Mouse (Mus musculus) left cerebral cortex, postnatal 25 days (tissue): ENCODE data around the gene Obp2a. TPM values are rescaled to one million over a fixed set of nuclear protein-coding genes. Genes with fewer than 3 reads are reported as not detected.
"Not testable (repeated sequence)": the region's sequence is repeated elsewhere in the genome, so short reads cannot be mapped to it uniquely, and the experiment has no call there.

ENCODE experiments used
- DNase-seq, 2 experiments: peaks; one replicate each; pipeline ENCODE4 v3.0.0; 2022; ENCODE audit warnings: low spot score in 2 of 2, mixed read lengths in 1 of 2
- intact Hi-C: fragments of 180-260 bp; cut with DNase I; formaldehyde crosslinking; loops from one replicate; pipeline ENCODE4 v1.15.1; 2025
- total RNA-seq, 2 experiments: library from RNA; stranded (reverse); gene quantifications; 2 replicates each; pipeline ENCODE4 v1.2.3; 2021

The Obp2a gene
- total RNA-seq, 2 experiments from 2014 or later, result not detected

DNA sequence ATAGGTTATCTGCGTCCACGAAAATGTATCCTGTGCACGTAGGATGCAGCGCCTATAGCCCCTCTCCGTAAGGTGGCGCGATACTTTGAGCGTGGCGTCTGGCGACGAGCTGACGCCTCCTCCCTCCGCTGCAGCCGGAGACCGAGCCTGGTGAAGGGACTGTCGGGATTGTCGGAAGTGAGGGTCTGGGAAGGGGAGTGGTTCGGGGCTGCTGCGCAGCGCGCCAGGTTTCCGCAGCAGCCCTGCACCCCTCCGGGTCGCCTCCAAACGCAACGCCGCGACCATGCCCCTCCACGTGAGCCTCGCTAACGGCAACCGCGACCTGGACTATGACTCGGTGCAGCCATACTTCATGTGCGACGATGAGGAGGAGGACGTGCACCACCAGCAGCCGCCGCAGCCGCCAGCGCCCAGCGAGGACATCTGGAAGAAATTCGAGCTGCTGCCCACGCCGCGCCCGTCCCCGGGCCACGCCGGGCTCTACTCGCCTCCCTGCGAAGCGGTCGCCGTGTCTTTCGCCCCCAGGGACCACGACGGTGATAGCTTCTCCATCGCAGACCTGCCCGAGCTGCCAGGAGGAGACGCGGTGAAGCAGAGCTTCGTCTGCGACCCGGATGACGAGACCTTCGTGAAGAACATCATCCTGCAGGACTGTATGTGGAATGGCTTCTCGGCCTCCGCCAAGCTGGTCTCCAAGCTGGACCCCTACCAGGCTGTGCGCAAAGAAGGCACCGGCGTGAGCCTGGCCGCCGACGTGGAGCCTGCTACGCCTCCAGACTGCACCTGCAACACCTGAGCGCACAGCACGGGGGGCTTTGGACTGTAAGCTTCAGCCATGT, 7.0 kb downstream of the Obp2a start, which contains the start of gene Bmyc:
Gene Bmyc (plus strand): TSS at position 97 of the 839 bp plus-strand sequence.
- peak; percentile 88 to 95 for DNase-seq
- intact Hi-C loops, result loop anchor here (5.0 kb wide), 1 partner anchor 275 kb away; the partner anchor contains the start of gene Camsap1

DNA sequence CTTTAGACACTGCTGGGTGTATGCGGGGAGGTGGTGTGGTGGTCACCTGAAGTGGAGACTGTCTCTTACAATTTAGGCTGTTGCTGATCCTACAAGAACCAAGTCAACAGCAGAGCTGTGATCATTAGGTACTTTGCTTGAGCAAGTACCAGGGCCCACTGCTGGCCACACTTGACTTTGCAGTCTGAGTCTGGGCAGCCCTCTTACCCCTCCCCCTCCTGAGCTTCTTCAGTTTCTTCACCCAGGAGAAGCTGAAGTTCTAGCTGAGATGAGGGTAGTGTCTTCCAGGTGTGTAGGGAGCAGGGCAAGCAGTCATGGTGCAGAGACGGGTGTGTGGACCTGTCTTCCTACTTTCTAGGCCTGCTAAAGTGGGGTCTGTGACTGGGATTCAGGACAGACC, 8.3 kb downstream of the Obp2a start:
- intact Hi-C loops, result loop anchor here (5.0 kb wide), 1 partner anchor 274 kb away; the partner anchor contains the start of gene Camsap1
- DNase-seq, result peak; percentile 22 to 57

DNA sequence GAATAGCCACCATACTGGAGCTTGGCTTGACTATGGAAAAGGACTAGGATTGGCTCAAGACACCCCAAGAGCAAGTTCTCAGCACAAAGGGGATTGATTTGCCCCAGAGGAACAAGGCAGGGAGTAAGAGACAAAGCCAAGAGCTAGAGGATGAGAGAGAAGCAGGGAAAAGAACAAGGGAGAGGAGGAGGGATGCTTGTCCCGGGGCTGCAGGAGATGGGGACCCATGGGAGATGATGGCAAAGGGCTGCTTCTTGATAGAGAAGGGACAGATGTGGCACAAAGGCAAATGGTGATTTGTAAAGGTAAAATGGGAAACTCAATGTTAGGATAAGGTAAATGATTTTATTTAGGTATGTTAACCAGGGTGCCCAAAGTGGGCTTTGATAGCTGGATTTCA, 9.2 kb downstream of the Obp2a start:
- intact Hi-C loops, result loop anchor here (5.0 kb wide), 1 partner anchor 273 kb away; the partner anchor contains the start of gene Camsap1
- DNase-seq, result not testable (repeated sequence)

DNA sequence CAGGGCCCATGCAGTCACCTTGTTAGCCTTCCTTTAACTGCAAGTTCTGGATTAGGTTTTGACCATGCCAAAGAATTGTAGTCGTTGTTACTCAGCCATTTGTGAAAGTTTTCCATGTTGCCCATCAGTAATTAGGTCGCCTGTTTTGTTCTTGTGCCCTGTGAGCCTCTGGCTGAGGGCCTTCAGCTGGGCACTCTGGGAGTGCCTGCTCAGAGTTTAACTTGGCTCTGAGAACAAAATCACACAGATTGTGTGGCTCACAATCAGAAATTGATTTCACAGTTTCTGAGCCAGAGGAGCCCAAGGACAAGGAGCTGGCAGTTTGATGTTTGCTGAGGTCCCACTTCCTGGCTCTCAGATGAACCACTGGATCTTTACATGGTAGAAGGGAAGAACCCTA, 9.9 kb downstream of the Obp2a start:
- not testable (repeated sequence) for DNase-seq
- intact Hi-C loops, result loop anchor here (5.0 kb wide), 1 partner anchor 273 kb away; the partner anchor contains the start of gene Camsap1

DNA sequence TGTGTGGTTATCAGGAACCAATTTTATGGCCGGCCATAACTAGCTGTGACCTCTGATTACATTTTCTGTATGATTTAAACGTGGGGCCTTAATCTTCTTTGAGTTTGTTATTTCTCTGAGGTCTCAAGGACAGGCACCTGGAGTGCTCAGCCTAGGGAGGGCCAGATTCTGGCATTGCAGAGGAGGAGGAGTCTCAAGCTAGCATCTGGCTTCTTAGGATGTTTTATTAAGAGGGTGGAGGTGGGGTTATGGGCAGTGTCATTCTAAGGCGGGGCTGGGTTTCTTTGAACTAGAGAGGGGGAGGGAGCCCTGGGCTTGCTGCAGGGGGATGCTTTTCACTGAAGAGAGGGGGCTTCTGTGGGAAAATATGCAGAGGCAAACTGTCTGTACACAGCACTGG, 11.8 kb downstream of the Obp2a start:
- DNase-seq, intact Hi-C loops: not testable (repeated sequence)

DNA sequence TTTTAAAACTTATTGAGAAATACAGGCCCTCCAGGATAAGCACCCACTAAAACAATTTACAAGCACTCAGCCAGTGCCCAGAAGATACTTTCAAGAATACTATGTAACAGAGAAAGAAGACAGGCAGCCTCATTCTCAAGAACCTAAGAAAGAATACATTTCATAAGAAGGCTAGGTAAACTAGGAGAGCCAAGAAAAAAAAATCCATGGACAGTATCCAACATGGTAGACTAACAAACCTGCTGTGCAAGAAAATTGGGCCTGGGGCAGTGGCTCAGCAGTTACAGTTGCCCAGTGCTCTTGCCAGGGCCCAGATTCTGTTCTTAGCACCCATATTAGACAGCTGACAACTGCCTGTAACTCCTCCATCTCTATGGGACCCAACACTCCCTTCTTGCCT, 17.4 kb downstream of the Obp2a start:
- DNase-seq, result no peak
- intact Hi-C loops, result loop anchor here (1.0 kb wide), 1 partner anchor 12 kb away; no protein-coding TSS in a partner anchor

DNA sequence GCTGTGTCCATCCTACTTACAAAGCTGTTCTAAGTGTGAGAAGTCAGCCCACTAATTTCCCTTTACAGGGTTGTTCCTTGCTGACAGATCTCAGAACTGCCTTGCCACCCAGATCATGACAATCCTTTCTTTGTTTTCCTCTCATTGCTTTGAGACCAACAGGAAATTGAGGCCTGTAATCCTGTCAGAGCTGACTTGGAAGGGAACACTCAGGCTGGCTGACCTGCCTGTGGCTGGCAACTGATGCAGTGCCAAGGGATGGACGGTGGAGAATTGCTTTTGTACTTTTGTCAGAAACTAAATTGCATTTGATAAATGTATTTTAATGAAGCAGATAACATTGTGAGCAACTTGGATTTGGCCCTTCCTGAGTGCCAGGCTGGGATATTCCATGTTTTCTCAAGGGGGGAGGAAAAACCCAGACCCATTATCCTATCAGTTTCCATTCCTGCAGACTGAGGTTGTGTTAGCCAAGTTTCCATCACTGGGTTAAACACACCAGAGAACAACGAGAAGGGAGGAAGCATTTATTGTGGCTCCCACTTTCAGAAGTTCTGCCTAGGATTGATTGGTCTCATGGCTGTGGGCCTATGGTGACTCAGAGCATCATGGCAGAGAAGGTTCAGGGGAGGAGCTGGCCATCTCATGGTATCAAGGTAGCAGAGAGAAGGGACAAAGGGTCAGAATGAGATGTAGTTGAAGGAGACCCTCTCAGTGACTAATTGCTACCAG, 33.5 kb downstream of the Obp2a start:
- DNase-seq, result no peak
- intact Hi-C loops, result no loop called here

DNA sequence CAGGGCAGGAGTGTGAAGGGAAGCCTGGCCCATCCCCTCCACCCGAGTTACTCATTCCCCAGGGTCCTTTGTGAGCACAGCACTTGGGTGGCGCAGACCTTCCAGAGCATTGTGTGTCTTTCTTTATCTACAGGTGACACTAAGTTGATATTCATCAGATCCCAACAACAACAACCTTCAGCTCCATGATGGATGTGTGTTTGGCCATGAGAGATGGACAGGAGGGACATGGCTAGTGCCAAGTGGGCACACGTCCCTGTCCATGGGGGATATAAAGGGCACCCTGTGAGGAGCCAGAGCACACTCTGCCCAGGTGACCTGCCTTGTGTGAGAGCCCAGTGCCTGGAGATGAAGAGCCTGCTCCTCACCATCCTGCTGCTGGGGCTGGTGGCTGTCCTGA, 36.9 kb downstream of the Obp2a start, which contains the start of gene Obp2b:
Gene Obp2b (plus strand): TSS at position 301 of the 400 bp plus-strand sequence.
- intact Hi-C loops, DNase-seq: not testable (repeated sequence)

DNA sequence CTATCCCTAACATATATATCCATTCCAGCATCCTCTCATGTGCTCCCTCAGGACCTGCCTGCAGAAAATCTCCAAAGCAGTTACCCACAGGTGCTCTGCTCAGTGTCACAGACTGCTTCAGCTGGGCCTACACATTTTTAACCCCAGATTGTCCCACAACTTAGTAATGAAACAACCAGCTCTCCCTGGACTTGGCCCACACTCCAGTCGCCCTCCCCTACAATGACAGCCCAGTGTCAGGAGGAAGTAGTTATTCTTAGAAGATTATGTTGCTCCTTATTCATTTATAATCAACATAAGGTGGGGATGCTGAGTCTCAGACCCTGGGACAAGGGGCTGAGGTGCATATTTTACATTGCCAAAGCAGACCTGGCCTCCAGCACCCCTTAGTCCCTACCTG, 41.8 kb downstream of the Obp2a start:
- no peak for DNase-seq
- intact Hi-C loops, result no loop called here

Other genes starting within 250 kb of the Obp2a start
- under 1 TPM in 1 of 2 experiments, not detected in 1; 0.69 TPM for gene Clic3, start 243.2 kb upstream of the Obp2a start, total RNA-seq
- 10 to 100 TPM; 68.6 to 81.0 TPM for gene Paxx, start 238.9 kb upstream of the Obp2a start, total RNA-seq
- 1,000 to 10,000 TPM; 1,926 to 2,241 TPM for gene Ptgds, start 230.0 kb upstream of the Obp2a start, total RNA-seq
- gene Lcn12, start 206.1 kb upstream of the Obp2a start, total RNA-seq, result not detected
- 100 to 1,000 TPM; 112 to 127 TPM for gene Fbxw5, start 199.3 kb upstream of the Obp2a start, total RNA-seq
- 1 to 10 TPM; 1.1 to 1.7 TPM for gene C8g, start 198.3 kb upstream of the Obp2a start, total RNA-seq
- gene Traf2, start 153.1 kb upstream of the Obp2a start, total RNA-seq, result 10 to 100 TPM in 1 of 2 experiments, 1 to 10 TPM in 1; 9.6 to 10.4 TPM
- 100 to 1,000 TPM; 202 to 214 TPM for gene Edf1, start 142.2 kb upstream of the Obp2a start, total RNA-seq
- gene Mamdc4, start 125.2 kb upstream of the Obp2a start, total RNA-seq, result 1 to 10 TPM in 1 of 2 experiments, under 1 TPM in 1; 0.69 to 2.1 TPM
- 10 to 100 TPM; 73.8 to 74.3 TPM for gene Phpt1, start 124.8 kb upstream of the Obp2a start, total RNA-seq
- 100 to 1,000 TPM; 109 to 120 TPM for gene Ajm1, start 118.3 kb upstream of the Obp2a start, total RNA-seq
- gene Rabl6, start 91.5 kb upstream of the Obp2a start, total RNA-seq, result 100 to 1,000 TPM; 136 to 152 TPM
- gene Ccdc183, start 82.4 kb upstream of the Obp2a start, total RNA-seq, result not detected
- gene Tmem141, start 78.0 kb upstream of the Obp2a start, total RNA-seq, result 10 to 100 TPM; 26.7 to 27.7 TPM
- under 1 TPM; 0.44 to 0.55 TPM for gene Fcna, start 72.0 kb upstream of the Obp2a start, total RNA-seq
- not detected for gene Lcn8, start 46.9 kb upstream of the Obp2a start, total RNA-seq
- not detected for gene Lcn5, start 42.1 kb upstream of the Obp2a start, total RNA-seq
- not detected for gene Lcn6, start 23.3 kb upstream of the Obp2a start, total RNA-seq
- not detected for gene Lcn10, start 17.3 kb upstream of the Obp2a start, total RNA-seq
- 10 to 100 TPM; 85.6 to 89.4 TPM for gene Bmyc, start 6.7 kb downstream of the Obp2a start, total RNA-seq
- gene Obp2b, start 37.0 kb downstream of the Obp2a start, total RNA-seq, result not detected
- not detected for gene Lcn3, start 65.5 kb downstream of the Obp2a start, total RNA-seq
- gene Lcn11, start 77.0 kb downstream of the Obp2a start, total RNA-seq, result not detected
- gene Gm13539, start 82.2 kb downstream of the Obp2a start, total RNA-seq, result not detected
- gene Glt6d1, start 115.8 kb downstream of the Obp2a start, total RNA-seq, result not detected
- gene Lcn9, start 123.1 kb downstream of the Obp2a start, total RNA-seq, result not detected
- not detected for gene Sohlh1, start 147.2 kb downstream of the Obp2a start, total RNA-seq
- gene Kcnt1, start 163.7 kb downstream of the Obp2a start, total RNA-seq, result 100 to 1,000 TPM; 111 to 130 TPM